Mouse (Mus musculus) embryonic facial prominence, embryonic 12.5 days (tissue): ENCODE results near the gene Slamf6. TPM values are rescaled to one million over a fixed set of nuclear protein-coding genes. Genes with fewer than 3 reads are reported as not detected.

Experiments used
- polyA plus RNA-seq: library from polyadenylated mRNA; unstranded; fragments of >200 nt; fragmentation: Nextera tagmentation; extraction: Ambion mirVana; gene quantifications from 2 replicates; pipeline ENCODE4 v1.2.1, GENCODE M21; 2016

Gene Slamf6
- polyA plus RNA-seq, 1 experiment from 2014 or later, result 0.17 TPM

Other genes with a start within 250 kb of the Slamf6 start
- 0.67 and 1.3 TPM in 2 replicates for gene Cd48, start 235.5 kb upstream of the Slamf6 start, polyA plus RNA-seq
- 0.24 and 0.37 TPM in 2 replicates for gene Slamf1, start 150.4 kb upstream of the Slamf6 start, polyA plus RNA-seq
- gene Cd84, start 77.8 kb upstream of the Slamf6 start, polyA plus RNA-seq, result 0.79 and 0.86 TPM in 2 replicates
- gene Gm10521, start 21.9 kb upstream of the Slamf6 start, polyA plus RNA-seq, result not detected in 2 replicates
- gene Vangl2, start 110.9 kb downstream of the Slamf6 start, polyA plus RNA-seq, result 24.7 and 25.6 TPM in 2 replicates
- 3.9 and 4.1 TPM in 2 replicates for gene Nhlh1, start 140.1 kb downstream of the Slamf6 start, polyA plus RNA-seq
- gene Copa, start 165.0 kb downstream of the Slamf6 start, polyA plus RNA-seq, result 231 and 236 TPM in 2 replicates
- 106 and 107 TPM in 2 replicates for gene Ncstn, start 165.3 kb downstream of the Slamf6 start, polyA plus RNA-seq
- 168 and 169 TPM in 2 replicates for gene Pex19, start 209.2 kb downstream of the Slamf6 start, polyA plus RNA-seq
- 165 and 171 TPM in 2 replicates for gene Dcaf8, start 230.6 kb downstream of the Slamf6 start, polyA plus RNA-seq